Mouse (Mus musculus) telencephalon, adult 2 months (tissue): ENCODE data around the gene Pwwp2b.

Source experiments
- DNase-seq: peaks from one replicate; pipeline ENCODE4 v3.0.0-alpha.2; 2011; ENCODE audit warnings: low read depth, low spot score

Pwwp2b gene

DNA sequence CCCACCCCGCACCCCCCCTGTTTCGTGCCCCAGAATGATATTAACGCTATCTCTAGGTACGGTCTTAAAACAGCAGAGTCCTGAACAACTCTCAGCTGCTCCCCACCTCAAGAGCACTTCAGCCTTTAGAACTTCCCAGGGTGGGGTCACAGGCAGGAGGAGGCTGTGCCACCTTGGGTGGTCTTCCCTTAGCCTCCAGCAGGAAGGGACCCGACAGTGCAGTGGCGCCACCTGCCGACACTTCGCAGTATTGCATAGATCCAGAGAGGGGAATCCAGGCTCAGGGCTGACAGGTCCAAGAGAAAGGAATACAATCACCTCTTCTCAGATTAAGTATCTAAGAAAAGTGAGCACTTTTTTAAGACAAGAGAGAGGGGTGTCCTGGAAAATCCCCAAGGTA is 51.1 kb downstream of the Pwwp2b start:
- no peak for DNase-seq

- DNase-seq: no peak
These were observed 52.1 kb downstream of the Pwwp2b start for GRCm38 (mm10) chr7:139300423-139300822.

DNA sequence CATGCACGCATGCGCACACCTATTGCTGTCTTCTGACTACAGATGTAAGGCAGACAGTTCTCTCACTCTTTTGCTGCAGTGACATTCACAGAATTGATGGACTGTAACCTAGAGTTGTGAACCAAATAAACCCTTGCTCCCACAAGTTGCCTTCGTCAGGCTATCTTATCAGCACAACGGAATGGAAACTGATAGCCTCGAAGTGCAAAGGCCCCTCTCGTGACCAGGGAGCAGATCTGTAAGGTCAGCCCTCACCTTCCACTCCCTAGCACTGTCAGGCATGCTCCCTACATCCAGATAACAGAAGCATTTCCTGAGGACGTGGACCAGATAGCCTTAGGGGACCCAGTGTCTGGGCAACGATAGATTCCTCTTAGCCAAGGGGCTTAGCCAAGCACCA is 53.2 kb downstream of the Pwwp2b start:
- DNase-seq: no peak

DNA sequence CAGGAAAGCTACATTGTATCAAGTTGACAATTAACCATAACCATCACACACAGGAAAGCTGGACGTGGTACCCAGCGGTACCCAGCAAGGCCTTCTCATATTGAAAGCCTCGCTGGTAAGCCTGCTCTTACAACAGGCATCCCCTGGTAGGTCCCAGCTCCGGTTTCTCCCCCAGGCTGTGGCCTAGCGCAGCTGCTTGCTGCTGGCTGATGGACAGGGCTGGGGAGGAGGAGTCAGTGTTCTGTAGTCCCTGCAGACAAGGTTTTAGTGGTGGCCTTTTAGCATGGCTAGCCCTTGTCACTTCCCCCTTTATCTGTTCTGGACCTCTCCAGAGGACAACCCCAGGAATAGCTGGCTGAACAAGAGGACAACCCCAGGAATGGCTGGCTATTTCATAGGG is 54.0 kb downstream of the Pwwp2b start:
- no peak for DNase-seq

- no peak for DNase-seq
These were observed 55.2 kb downstream of the Pwwp2b start for GRCm38 (mm10) chr7:139303280-139304011.

DNA sequence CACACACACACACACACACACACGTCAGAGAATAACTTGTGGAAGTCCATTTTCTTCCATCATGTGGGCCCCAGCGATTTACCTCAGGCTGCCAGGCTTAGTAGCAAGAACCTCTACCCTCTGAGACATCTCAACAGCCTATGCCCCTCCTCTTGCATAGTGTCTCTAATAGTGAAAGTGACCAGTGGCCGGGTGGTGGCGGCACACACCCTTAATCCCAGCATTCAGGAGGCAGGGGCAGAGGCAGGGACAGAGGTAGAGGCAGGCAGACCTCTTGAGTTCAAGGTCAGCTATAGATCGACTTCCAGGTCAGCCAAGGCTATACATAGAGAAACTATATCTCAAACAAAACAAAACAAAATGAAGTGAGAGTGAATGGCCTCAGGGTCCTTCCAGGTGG is 56.0 kb downstream of the Pwwp2b start:
- no peak for DNase-seq

- DNase-seq: no peak
These were observed 58.8 kb downstream of the Pwwp2b start for GRCm38 (mm10) chr7:139307056-139307455.

DNA sequence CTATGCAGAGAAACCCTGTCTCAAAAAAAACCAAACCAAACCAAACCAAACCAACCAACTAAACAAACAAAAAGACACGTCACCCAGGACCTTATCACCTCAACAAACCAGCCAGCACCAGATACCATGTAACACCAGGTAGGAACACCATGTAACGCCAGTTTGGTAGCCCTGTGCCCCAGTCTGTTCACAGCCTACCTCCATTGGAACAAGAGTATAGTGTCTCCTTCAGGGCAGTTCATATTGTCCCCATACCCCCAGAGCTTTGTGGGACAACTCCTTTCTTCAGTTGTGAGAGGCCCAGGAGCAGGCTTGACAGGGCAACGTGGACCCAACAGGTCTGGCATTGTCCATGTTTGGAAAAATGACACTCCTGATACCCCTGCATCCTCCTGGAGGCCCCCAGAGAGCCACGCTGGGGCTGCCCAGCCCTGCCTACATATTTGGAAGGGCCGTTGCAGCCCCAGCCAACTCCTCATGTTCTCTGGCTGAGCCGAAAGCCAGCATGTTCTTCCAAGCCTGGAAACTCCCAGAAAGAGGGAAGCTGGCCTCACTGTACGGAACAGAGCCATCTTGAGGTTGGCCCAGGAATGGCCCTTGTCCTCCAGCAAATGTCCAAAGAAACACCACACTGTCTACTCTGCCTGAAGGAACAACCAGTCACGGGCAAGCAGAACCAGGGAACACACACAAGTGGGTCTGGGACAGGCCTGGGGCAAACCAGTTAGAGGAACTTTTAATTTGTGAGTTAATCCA is 60.0 kb downstream of the Pwwp2b start:
- no peak for DNase-seq

- no peak for DNase-seq
These were observed 60.8 kb downstream of the Pwwp2b start for GRCm38 (mm10) chr7:139309106-139309505.

GRCm38 (mm10) chr7:139310487-139310951 is 62.2 kb downstream of the Pwwp2b start:
- no peak for DNase-seq

DNA sequence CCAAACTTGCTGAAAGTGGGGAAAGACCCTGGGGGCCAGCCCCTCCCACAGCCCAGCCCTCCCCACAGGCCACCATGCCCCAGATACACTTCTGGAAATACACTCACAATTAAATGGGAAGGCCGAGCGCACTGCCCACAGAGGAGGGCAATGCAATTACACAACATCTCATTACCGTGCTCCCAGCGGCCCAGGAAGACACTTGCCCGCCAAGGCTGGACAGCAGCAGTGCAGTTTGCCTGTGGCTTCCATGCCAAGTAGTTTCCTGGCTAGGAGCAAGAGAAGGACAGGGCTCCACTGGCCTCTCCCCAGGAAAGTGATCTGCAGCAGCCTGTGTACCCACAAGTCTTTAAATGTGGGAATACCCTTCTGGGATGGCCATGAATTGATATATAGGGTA is 64.4 kb downstream of the Pwwp2b start:
- no peak for DNase-seq

GRCm38 (mm10) chr7:139313413-139313812 is 65.1 kb downstream of the Pwwp2b start:
- no peak for DNase-seq

- DNase-seq: no peak
These were observed 66.4 kb downstream of the Pwwp2b start for GRCm38 (mm10) chr7:139314716-139315115.

DNA sequence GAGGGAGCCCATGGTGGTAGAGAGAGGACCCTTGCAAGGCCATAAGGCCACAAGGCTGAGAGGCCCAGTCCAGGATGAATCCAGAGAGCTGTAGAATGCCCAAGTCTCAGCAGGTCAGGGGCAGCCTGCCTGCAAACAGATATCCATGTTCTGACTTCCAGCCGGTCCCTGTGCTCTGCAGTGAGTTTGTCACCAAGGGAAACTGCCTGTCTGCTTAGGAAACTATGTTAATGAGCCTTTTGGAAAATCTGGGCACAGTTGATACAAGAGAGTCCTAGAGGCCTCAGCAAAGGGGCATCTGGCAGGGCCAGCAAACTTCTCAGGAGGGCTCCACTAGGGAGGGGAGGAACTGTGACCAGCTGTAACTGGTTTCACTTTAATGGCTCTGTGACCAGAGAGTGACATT is 70.7 kb downstream of the Pwwp2b start:
- DNase-seq: no peak
